Mouse (Mus musculus) kidney, adult 9 months (tissue): ENCODE results near the gene Dlg2.

Experiments
- DNase-seq: peaks from one replicate; pipeline ENCODE4 v3.0.0; 2022

Gene Dlg2

DNA sequence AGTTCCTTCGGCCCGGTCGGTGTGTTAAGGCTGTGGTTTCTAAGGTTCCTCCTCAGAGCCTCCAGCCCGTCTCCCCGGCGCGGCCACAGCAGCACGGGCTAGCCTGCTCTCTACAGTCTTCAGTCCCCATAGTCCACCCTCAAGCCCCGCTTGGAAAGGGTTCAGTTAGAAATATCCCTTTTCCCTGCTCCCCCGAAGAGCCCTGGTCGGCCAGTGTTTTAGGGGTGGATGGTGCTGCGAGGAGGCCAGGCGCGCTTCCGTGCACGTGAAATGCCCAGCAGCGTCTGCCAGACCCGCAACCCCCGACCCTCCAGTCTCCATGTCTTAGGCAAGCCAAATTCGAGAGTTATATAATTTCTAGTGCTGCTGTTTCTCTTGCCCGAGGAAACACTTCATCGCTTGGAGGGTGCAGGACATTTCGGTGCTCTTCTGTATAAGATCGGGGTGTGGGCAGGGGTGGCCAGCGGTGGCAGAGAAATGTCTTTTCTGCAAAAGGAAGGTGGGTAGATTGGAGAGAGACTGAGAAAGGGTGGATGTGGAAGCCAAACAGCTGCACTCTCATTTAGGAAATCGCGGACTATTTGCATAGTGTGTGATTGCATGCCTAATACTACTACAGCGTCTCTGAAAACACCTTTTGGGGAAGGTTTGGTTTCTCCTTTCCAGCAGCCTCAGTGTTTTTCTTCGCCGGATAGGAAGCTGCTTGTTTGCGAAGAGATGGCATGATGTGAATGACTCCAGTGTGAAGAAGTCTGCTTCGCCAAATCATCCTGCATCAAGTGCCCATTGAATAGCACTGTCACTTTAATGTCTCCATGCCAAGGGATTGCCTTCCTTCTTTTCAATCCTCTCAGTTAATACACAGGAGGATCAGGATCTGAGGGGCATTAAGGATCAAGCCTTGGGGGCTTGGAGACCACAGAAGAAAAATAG is at the start of gene Dlg2:
Dlg2 (plus strand) TSS at position 360 of the 933 bp plus-strand sequence.
- no peak for DNase-seq

DNA sequence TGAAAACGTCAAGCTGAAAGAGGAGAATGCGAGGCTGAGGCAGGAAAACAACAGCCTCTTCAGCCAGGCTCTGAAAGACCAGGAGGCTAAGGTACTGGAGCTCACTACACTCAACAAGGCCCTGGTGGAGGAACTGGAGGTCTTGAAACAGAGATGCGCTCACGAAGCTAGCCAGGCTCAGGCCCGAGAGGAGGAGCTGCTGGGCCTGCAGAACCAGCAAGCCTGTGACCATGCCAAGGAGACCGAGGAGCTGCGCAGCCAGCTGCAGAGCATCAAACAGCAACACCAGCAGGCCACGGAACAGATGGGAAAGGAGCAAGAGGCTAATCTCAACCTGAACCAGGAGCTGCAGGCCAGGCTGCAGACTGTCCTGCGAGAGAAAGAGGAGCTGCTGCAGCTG is 49.5 kb upstream of the Dlg2 start:
- no peak for DNase-seq

DNA sequence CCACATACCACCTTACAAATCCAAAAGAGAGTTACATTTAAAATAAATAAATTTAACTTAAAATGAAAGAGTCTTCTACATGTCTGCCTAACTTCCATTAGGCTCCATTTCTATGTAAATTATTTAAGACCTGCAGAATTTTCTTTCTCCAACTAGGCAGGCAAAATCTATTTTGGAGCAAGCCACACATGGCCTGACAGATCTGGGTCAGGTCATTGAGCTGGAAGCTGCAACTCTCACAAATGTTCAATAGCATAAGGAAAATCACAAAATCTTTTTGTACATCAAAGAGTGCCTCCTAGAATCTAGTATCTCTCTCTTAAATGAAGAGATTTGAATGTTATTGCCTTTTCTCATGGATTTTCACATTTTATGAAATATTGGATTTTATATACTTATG is 44.3 kb upstream of the Dlg2 start:
- DNase-seq = no peak

DNA sequence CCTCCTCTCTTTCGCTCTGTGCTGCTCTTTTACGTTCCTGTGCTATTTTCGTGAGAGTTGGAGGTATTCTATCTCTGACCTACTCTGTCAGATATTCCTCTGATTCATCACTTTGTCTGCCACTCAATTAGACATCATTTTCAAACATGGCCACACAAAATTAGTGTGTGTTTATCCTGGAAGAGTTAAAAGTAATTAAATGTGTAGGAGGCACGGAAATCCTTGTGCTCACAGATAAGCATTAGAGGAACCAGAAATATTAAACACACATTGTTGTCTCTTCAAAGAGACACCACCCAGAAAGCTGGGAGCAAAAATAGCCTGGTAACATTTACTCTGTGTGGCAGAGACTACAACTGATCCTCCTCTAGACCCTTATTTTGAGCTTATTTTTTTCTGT is 36.4 kb upstream of the Dlg2 start:
- no peak for DNase-seq

DNA sequence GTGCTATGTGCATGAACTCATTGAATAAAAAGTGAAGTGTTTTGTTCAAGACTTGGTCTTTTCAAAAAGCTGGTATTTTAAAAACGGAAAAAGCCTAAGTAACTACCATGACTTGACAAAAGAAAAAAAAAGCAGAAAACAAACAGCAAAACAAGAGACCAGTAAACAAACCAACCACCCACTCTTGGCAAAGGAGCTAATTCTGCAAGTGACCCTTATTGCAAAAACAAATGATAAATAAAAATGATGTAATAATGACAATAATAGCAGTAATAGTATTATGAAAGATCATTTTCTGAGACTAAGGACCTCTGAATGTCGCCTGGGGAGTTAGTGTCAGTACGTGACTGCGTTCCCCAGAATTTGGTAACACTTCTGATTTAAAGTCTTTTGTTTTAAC is 34.4 kb upstream of the Dlg2 start:
- DNase-seq = peak; percentile 29

DNA sequence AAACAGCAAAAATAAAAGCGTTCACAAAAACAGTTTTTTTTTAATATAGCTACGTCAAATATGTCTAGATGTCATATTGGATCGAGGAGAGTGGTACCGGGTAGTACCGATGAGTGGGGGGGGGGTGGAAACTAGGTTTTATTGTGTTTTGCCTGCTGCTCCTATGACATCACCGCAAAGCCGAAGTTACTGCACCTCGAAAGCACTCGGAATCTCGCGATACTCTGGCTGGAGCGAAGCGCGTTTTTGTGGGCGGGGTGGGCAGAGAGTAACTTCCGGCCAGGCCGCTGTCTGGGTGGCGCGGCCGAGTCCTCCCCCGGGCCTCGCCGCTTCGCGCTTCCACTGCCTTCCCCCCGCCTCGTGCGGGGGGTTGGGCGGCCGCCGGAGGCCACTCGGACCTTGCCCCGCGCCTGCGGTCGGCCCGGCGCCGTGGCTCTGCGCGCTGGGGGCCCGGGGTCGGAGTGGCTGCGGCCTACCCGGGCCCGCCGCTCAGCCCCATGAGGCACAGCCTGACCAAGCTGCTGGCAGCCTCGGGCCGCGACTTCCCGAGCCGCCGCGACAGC is 33.9 kb upstream of the Dlg2 start, which contains the start of gene Crebzf:
Crebzf (plus strand) TSS at position 212 of the 563 bp plus-strand sequence.
- peak; percentile 98 for DNase-seq

DNA sequence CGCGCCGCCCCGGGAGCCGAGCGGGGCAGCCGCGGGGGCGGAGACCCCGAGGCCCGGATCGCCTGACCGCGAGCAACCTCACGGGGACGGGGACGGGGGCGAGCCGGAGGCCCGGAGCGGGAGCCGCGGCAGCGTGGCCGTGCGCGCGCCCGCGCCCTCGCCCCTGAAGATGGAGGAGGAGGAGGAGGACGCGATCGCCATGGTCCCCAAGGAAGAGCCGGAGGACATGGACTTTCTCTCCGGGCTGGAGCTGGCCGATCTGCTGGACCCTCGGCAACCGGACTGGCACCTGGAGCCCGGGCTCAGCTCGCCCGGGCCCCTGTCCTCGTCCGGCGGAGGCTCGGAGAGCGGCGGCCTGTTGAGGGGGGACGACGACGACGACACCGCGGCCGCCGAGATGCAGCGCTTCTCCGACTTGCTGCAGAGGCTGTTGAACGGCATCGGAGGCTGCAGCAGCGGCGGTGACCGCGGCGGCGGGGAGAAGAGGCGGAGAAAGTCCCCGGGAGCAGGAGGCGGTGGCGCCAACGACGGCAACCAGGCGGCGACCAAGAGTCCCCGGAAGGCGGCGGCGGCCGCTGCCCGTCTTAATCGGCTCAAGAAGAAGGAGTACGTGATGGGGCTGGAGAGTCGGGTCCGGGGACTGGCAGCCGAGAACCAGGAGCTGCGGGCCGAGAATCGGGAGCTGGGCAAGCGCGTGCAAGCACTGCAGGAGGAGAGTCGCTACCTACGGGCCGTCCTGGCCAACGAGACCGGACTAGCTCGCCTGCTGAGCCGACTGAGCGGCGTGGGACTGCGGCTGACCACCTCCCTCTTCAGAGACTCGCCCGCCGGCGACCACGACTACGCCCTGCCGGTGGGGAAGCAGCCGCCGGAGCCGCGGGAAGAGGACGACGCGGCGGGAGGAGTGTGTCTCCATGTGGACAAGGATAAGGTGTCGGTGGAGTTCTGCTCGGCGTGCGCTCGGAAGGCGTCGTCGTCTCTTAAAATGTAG is 33.1 kb upstream of the Dlg2 start:
- DNase-seq = peak; percentile 69

DNA sequence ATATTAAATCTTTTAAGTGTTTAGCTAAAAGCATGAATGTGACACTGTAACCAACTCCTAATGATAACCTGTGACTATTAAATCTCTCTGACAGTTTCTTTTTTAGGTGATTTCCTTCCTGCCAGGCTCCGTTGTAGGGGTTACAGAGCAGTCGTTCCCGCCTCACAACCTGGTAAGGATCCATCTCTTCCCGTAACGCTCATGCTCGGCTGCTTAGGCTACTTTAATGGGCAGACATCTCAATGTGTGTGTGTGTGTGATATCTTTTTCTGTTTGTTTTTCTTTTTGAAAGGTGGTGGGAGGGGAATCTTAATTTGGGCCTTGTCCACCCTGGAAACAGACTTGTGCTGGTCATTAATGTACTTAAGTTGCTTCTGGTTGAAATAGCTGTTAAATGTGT is 32.3 kb upstream of the Dlg2 start:
- DNase-seq = no peak

DNA sequence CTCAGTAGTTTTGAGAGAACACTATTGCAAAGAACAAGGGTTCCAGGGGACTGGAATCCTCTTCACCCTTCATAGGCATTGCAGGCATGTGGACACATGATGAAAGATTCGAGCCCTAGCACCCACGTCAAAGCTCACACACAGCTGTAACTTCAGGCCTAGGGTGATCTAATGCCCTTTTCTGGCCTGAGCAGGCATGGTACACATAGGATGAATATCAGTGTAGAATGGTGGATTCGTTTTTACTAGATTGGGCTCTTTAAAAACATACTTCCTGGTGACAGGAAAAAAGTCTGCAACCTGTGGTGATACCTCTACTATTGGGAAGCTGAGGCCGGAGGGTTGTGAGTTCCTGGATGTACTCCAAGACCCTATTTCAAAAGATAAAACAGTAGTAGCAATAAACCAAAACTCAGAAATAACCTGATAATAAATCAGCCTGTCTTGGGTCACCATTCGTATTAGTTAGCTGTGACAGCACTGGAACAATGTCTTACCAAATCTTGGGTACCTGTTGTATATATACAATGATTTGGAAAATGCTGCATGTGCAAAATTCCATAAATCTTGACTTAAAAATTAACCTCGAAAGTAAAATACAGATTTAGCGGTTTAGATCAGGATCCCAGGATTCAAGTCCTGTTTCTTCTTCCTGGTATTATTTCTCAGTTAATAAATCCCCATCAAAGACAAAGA is 20.2 kb upstream of the Dlg2 start:
- peak; percentile 21 for DNase-seq

DNA sequence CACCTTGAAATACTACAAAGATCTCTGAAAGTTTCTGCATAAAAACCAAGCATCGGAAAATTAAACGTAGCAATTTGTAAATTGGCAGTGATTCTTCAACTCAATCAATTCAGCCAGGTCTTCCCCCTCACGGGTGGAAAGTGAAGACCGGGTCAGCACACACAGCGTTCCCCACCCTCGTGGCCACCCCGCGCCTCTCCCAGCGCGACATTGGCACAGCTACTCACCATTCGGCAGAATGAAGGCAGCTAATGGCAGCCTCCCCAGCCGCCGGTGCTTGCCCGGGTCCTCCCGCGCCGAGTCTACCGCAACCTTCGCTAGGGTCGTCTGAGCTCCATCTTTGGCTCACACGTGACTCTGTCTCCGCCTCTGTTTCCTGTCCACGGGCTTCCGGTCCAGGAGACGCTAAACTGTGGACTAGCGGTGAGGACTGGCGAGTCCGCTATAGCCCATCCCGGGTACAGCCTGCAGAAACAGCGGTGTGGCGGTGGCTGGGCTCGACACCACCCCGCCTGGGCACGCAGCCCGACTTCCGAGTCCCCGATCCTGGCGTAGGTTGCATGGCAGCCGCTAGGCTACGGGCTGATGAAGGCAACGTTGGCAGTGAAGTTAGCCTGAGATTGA is 19.5 kb upstream of the Dlg2 start, which contains the start of gene Tmem126a:
Tmem126a (minus strand) TSS at position 385 of the 624 bp plus-strand sequence.
- DNase-seq = peak; percentile 91

DNA sequence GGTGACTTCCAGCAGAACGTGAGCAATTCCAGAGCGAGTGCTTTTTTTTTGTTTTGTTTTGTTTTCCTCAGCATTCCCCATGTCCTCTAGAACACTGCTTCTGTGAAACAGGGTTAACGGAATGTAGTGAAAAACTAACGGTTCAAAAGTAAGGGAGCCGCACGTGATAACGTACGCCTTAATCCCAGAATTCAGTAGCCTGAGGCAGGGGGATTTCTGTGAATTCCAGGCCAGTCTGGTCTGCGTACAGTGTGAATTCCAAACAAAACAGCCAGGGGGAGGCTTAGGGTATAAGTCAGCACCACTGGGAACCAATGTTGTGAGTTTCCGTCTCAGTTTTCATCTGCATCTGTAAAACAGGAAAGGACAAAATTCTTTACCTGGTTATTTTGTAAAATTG is 19.0 kb upstream of the Dlg2 start:
- DNase-seq = no peak

DNA sequence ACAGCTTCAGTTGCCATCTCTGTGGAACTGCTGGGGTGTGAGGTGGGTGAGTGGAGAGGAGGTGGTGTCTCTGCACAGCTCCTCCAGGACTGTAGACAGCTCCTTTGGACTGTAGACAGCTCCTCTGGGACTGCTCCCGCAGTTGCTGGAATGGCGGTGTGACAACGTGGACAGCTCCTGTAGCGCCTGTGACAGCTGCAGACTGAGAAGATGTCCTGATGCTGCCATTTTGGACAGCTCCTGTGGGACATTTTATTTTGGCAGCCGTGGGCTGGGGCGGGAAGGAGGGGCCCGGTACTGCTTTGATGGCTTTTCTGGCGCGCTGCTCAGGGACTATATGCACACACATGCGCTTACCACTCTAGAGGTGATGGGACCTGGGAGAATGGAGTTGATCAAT is 16.1 kb upstream of the Dlg2 start:
- DNase-seq = no peak

DNA sequence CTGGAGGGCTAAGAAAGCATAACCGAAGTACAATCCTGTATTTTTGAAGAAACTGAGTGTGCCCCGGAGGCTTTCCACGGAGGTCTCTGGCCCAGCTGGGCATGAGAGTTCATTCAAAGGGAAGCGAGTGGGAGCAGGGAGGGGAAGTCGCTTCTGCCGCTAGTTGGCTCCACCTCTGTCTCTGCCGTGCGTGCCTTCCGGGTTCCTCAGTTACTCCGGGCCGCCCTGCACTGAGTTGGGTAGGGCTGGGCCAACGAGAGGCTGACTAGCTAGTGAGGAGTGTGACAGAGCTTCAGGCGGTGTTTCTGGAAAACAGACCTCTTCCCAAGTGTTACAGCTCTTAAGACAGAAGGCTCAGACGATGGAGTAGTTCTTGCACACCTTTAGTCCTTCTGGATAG is 15.5 kb upstream of the Dlg2 start:
- peak; percentile 48 for DNase-seq

DNA sequence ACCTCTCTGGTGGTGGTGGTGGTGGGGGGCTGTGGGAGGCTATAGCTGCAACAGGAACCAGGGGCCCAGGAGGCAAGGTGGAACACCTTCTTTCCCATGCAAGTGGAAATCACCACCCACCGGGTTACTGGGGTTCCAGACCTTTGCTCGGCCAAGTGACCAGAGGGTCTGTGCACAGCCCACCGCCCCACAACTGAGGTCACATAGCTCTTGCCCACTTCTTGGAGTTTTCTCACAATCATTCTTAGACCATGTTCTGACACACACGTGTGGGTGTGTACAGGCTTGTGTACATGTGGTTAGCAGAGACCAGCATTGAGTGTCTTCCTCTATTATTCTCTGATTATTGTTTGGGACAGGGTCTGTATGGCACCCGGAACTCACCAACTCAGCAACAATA is 15.0 kb upstream of the Dlg2 start:
- no peak for DNase-seq

DNA sequence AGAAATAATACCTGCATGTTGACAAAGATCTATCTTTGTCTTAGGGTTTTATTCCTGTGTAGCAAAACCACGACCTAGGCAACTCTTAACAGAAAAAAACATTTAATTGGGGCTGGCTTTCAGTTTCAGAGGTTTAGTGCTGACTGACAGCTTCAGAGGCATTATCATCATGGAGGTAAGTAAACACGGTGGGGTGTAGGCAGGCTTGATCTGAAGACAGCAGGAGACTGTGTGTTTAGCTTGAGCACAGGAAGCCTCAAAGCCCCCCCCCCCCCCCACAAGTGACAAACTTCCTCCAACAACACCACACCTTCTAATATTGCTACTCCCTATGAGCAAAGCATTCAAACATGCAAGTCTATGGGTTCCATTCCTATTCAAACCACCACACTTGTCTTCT is 3.0 kb upstream of the Dlg2 start:
- DNase-seq = no peak

DNA sequence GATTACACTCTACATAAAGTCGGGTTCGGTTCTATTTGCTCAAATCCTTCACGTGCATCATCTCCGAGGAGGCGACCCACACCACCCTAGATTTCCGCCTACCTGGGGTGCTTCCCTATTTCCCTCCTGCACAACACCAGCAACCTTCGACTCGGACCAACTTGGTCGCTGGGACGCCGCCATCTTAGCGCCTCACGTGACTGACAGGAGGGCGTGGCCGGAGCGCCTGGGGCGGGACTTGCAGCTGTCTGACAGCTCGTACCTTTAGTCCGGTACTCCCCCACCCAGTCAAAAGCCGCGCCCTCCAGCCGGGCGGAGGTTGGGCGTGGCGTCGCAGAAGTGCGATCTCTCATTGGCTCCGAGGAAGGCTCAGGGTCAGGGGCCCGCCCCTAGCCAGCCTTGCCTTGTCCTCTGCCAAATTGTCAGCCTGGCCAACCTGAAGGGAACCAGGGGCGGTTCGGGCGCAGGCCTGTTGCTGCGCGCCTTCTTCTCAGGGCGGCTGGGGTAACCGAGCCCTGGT is 619 bp upstream of the Dlg2 start, which contains the start of gene Tmem126b:
Tmem126b (minus strand) TSS at position 209 of the 520 bp plus-strand sequence.
- DNase-seq = peak; percentile 100

DNA sequence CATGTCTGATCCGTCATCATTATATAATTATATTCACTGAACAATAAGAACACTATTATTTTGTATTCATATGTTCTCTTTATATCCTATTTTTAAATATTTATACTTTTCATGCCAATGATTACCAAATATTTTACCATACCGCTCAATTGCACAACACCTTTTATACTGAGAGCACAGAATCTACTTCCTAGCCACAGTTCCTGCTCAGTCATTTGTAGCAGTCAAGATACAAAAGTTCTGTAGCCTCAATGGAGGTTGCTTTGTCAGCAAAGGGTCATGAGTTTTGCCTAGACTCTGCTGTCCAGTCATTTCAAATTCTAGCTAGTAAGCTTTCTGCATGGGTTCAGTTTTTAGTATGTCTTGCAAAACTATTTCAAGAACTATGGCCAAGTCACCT is 6.1 kb downstream of the Dlg2 start:
- DNase-seq = peak; percentile 38

DNA sequence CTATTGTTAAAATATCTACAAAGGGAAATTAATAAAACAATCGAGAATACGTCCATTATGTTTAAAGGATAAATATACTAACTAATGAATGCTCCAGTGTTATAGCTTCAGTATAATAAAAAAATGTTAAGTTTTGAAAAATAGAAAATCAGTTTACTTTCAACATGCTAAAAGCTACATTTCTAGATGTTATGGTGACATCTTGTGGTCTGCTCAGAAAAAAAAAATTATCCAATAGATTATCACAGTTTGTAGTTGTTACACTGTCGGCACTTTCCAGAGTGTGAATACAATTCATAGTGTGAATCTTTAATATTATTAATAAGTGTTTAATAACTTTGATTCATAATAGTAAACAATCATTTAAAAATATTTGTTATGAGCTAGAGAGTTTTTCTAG is 31.7 kb downstream of the Dlg2 start:
- peak; percentile 14 for DNase-seq

DNA sequence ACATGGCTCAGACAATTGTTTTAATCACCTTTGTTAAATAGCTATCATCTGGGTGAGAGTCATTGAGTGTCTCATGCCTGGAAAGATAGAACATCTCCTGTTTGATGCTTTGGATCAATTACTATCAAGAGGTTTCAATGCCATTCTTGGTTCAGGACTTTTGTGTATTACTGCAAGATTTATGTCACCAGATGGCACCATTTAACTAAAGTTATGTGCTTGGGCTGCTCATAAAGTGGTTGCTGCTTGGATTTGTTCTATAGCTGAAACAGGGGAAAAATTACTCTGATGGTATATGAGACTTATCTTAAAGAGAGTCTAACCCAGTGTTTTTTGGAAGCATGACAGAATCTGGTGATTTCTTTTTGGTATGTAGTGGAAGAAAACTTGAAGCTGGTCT is 35.8 kb downstream of the Dlg2 start:
- DNase-seq = peak; percentile 31

DNA sequence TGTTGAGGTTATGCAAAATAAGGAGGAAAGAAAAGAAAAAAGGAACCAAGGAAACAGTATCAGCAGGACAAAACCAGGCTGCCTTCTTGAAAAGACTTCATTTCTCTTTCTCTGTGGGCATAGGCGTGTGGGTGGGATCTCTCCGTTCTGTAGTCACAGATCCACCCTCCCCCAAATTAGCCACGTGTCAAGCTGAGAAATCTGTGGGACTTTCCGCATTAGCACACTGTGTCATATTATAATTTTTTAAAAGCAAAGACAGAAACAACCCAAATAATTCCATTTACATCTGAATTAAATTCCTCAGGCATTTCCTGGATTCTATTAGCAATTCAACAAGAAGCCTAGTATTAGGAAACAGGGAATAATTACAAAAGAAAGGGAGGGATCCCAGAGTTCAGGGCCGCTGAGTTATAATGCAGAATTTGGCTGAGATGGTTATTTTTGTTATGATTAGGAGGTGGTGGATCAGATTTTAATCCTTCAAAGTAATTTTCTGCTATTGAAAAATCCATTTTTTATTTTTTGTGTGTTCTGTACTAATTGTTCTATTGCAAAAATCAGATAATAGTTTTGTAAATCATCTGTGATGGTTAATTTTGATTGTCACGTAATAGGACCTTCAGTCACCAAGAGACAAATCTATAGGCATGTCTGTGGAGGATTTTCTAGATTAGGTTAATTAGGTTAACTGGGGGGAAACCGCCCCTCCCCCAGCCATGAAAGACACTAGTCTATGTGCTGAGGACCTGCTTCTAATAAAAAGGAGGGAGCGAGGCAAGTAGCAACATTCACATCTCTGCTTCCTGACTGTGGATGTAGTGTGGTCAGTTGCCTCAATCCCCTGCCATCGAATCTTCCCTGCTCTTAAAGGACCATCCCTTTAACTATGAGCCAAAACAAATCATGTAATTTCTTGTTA is 63.3 kb downstream of the Dlg2 start:
- no peak for DNase-seq
